Comparison of ENCODE assay signal across 9 mouse cellular contexts in the genomic region with DNA sequence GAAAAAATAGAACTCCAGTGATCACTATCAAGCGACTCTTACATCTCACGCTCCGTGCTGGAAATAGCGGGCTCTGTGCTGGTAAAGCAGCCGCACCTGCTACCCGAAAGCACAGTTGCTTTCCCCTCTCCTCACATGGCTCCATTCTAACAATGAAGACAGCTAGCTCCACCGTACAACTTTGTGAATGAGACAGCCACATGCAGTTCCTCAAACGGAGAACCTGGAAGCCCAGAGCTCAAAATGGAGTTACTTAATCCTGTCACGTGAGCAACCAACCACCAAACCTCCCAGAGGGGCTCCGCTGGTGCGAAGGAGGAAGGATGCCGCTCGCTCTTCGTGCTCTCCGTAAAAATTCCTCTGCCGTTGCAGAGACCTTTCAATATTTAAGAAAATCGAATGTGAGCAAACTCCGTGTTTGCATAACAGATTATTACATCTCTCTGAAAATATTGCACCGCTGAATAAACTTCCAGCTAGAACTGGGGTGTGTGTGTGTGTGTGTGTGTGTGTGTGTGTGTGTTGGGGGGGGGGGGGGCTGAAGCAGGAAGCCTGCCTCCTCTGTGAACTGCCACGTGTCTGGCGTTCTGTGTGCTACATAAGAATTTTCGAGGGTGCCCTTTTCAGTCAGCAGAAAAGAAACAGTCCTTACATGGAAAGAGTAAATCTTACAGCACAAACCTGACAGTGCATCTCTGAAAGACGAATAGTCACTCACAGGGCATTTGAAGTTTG.
A peak's percentile ranks its signal among the peaks of the same experiment; 100 is the strongest.
DNase-seq lines count a peak whose midpoint lies in the region; ATAC-seq and TF ChIP-seq lines count a peak whose summit lies in the region.
"Had no signal": no experiment of that assay in that cellular context is flagged by ENCODE, and none has a peak within 500 bp of the region (broad histone marks: within the 10 kb centered on the region; RNA-seq: fewer than 3 reads in every experiment).

No protein-coding gene starts in this region.

- no peak for TF ChIP-seq CTCF in lung, embryonic 14.5 days (IDR thresholded peaks at IDR 0.05; ENCODE audit: low read depth)

- ATAC-seq in lung, embryonic 14.5 days (ENCODE audit: insufficient read depth): no peak; the same call in 1 of the 2 replicates
- peak; percentile 55 for ATAC-seq in limb, embryonic 14.5 days (ENCODE audit: low FRiP score, low read depth)
- no peak for ATAC-seq in stomach, embryonic 15.5 days (ENCODE audit: insufficient read depth, low FRiP score, low read depth)

- WGBS in lung, embryonic 14.5 days: 57% methylated on average over 23 of the region's 23 CpGs
- WGBS in limb, embryonic 14.5 days: 53% methylated on average over 23 of the region's 23 CpGs
- WGBS in stomach, embryonic 15.5 days: 52% methylated on average over 23 of the region's 23 CpGs

- H3K27ac ChIP-seq in lung, embryonic 14.5 days (ENCODE audit: low read depth): no peak overlapping the region
- H3K27ac ChIP-seq in limb, embryonic 14.5 days (replicated peaks; ENCODE audit: low read depth, low read length): no peak overlapping the region
- H3K27ac ChIP-seq in stomach, embryonic 15.5 days: no peak overlapping the region

- no peak overlapping the region for H3K9ac ChIP-seq in lung, embryonic 14.5 days
- no peak overlapping the region for H3K9ac ChIP-seq in limb, embryonic 14.5 days (ENCODE audit: low read depth, low read length, severe bottlenecking)
- no peak overlapping the region for H3K9ac ChIP-seq in stomach, embryonic 15.5 days

- H3K4me3 ChIP-seq in lung, embryonic 14.5 days (ENCODE audit: low read depth, low read length): no peak overlapping the region
- H3K4me3 ChIP-seq in limb, embryonic 14.5 days (replicated peaks; ENCODE audit: low read length): 0 out of 2 replicates have a peak overlapping the region, but pooled peaks have one; percentile 3
- peak overlapping the region; percentile 12; the same call in 1 of the 2 replicates for H3K4me3 ChIP-seq in stomach, embryonic 15.5 days (replicated peaks)

- H3K9me3 ChIP-seq in lung, embryonic 14.5 days (ENCODE audit: low read depth, low read length): no peaks in the 10 kb centered on the region
- no peaks in the 10 kb centered on the region for H3K9me3 ChIP-seq in limb, embryonic 14.5 days (ENCODE audit: control insufficient read depth, low read length)
- no peaks in the 10 kb centered on the region for H3K9me3 ChIP-seq in stomach, embryonic 15.5 days

- TF ChIP-seq POLR2A in limb, embryonic 14.5 days (IDR thresholded peaks at IDR 0.05; ENCODE audit: borderline replicate concordance, extremely low read depth, insufficient read depth, insufficient read length): no peak

- H3K27me3 ChIP-seq in lung, embryonic 14.5 days (ENCODE audit: insufficient read depth, low read length): no peaks in the 10 kb centered on the region
- no peaks in the 10 kb centered on the region for H3K27me3 ChIP-seq in limb, embryonic 14.5 days (ENCODE audit: control insufficient read depth, insufficient read depth, low read length)
- H3K27me3 ChIP-seq in stomach, embryonic 15.5 days (replicated peaks): no peaks in the 10 kb centered on the region

- no peaks in the 10 kb centered on the region for H3K4me1 ChIP-seq in lung, embryonic 14.5 days (ENCODE audit: insufficient read depth)
- peaks cover 13% of the 10 kb centered on the region for H3K4me1 ChIP-seq in limb, embryonic 14.5 days (ENCODE audit: control insufficient read depth, insufficient read depth, low read length)
- H3K4me1 ChIP-seq in stomach, embryonic 15.5 days: peaks cover 11% of the 10 kb centered on the region; the same call in 1 of the 2 replicates

- DNase-seq in lung, embryonic 14.5 days: peak; percentile 14
- DNase-seq in lung, postnatal 36 days: no peak
- DNase-seq in frontal cortex, adult 2 months (ENCODE audit: extremely low spot score in 1 of 2, low spot score in 1 of 2): peak; percentile 17 to 42
- no peak for DNase-seq in limb, embryonic 14.5 days (ENCODE audit: low spot score)
- DNase-seq in kidney, postnatal 36 days: no peak
- DNase-seq in adrenal gland, adult 8-10 months: no peak
- no peak for DNase-seq in spleen, postnatal 36 days (ENCODE audit: low spot score in 2 of 2)
- DNase-seq: kidney, adult 8-10 months had no signal

- peak overlapping the region; percentile 35 for H3K4me2 ChIP-seq in lung, embryonic 14.5 days
- peak overlapping the region; percentile 32 for H3K4me2 ChIP-seq in limb, embryonic 14.5 days (replicated peaks; ENCODE audit: low read depth, low read length, severe bottlenecking)
- peak overlapping the region; percentile 44 for H3K4me2 ChIP-seq in stomach, embryonic 15.5 days

- no peaks in the 10 kb centered on the region for H3K36me3 ChIP-seq in lung, embryonic 14.5 days (ENCODE audit: insufficient read depth)
- no peaks in the 10 kb centered on the region for H3K36me3 ChIP-seq in limb, embryonic 14.5 days (ENCODE audit: control insufficient read depth, insufficient read depth, low read length)
- no peaks in the 10 kb centered on the region for H3K36me3 ChIP-seq in stomach, embryonic 15.5 days

Comparison
In these comparisons a context has a peak if more than half of its experiments do, and no peak if none do; other contexts are left out.
1. DNase-seq: peak in lung, embryonic 14.5 days (single experiment) and frontal cortex, adult 2 months (2 of 2); none in lung, postnatal 36 days (single experiment), limb, embryonic 14.5 days (single experiment), kidney, postnatal 36 days (0 of 2), adrenal gland, adult 8-10 months (single experiment) and spleen, postnatal 36 days (0 of 2).
2. Peak in every context shown above with its lines, with median percentiles within 50 percentile points of each other: H3K4me2 ChIP-seq.